Mouse (Mus musculus) adrenal gland, adult 10 weeks (tissue): ENCODE data around the gene Olfr761. TPM values are rescaled to one million over a fixed set of nuclear protein-coding genes. Genes with fewer than 3 reads are reported as not detected.

ENCODE experiments used
- polyA plus RNA-seq: library from polyadenylated mRNA; stranded (reverse); fragments of 350-450 nt; fragmentation: Illumina TruSeq; extraction: RNeasy Lipid Tissue Mini Kit (QIAGEN cat#74804); gene quantifications from one replicate; pipeline ENCODE4 v1.2.3, GENCODE M21; 2014; ENCODE audit warnings: low read depth, low replicate concordance

Gene Olfr761
- not detected for polyA plus RNA-seq

GRCm38 (mm10) chr17:37952979-37953378 is at the start of gene Olfr761:
Olfr761 (minus strand) TSS chr17:37953079.

GRCm38 (mm10) chr17:37920248-37920647 is 32.6 kb downstream of the Olfr761 start, which contains the start of gene Olfr128:
Olfr128 (plus strand) TSS chr17:37920548.

Other genes starting within 250 kb of the Olfr761 start
- not detected for gene Olfr120, start 231.3 kb downstream of the Olfr761 start, polyA plus RNA-seq
- not detected for gene Olfr121, start 204.2 kb downstream of the Olfr761 start, polyA plus RNA-seq
- gene Olfr122, start 184.5 kb downstream of the Olfr761 start, polyA plus RNA-seq, result not detected
- not detected for gene Olfr123, start 159.6 kb downstream of the Olfr761 start, polyA plus RNA-seq
- not detected for gene Olfr124, start 153.2 kb downstream of the Olfr761 start, polyA plus RNA-seq
- gene Olfr125, start 120.1 kb downstream of the Olfr761 start, polyA plus RNA-seq, result not detected
- gene Olfr126, start 105.6 kb downstream of the Olfr761 start, polyA plus RNA-seq, result not detected
- not detected for gene Olfr127, start 52.6 kb downstream of the Olfr761 start, polyA plus RNA-seq
- gene Olfr128, start 32.5 kb downstream of the Olfr761 start, polyA plus RNA-seq, result not detected
- not detected for gene Olfr129, start 107.0 kb upstream of the Olfr761 start, polyA plus RNA-seq
- gene Olfr130, start 110.8 kb upstream of the Olfr761 start, polyA plus RNA-seq, result not detected
- gene Olfr131, start 135.6 kb upstream of the Olfr761 start, polyA plus RNA-seq, result not detected
- not detected for gene Olfr132, start 181.4 kb upstream of the Olfr761 start, polyA plus RNA-seq
- gene Olfr133, start 192.2 kb upstream of the Olfr761 start, polyA plus RNA-seq, result not detected
- gene Olfr134, start 218.3 kb upstream of the Olfr761 start, polyA plus RNA-seq, result not detected